Mouse (Mus musculus) bone marrow macrophage, adult 2 months (primary cell): Measurements from ENCODE around the gene Nalcn.

Source experiments
- CTCF ChIP-seq: IDR thresholded peaks from 2 replicates; pipeline ENCODE4 v1.5.1; 2012; ENCODE audit warnings: low read depth, mild to moderate bottlenecking, low read length, moderate library complexity
- POLR2A ChIP-seq: IDR thresholded peaks from 2 replicates; pipeline ENCODE4 v1.6.1; 2012; ENCODE audit warnings: mild to moderate bottlenecking, low read depth, low read length, borderline replicate concordance

GRCm38 (mm10) chr14:123663206-123663605 is 36.3 kb upstream of the Nalcn start:
- TF ChIP-seq CTCF (no peak), POLR2A (no peak)
